Mouse (Mus musculus) forelimb bud, embryonic 11.5 days (tissue): Measurements from ENCODE around the gene B130006D01Rik.

Experiments used
- DNase-seq: peaks from one replicate; pipeline ENCODE4 v3.0.0-alpha.2; 2012; ENCODE audit warnings: low read depth, low spot score

The B130006D01Rik gene

GRCm38 (mm10) chr11:95723287-95723686 lies at the start of gene B130006D01Rik:
TSS of gene B130006D01Rik (plus strand) at chr11:95723587.
- no peak for DNase-seq

- DNase-seq: no peak
These were observed 47.9 kb upstream of the B130006D01Rik start for GRCm38 (mm10) chr11:95675498-95675897.

GRCm38 (mm10) chr11:95676307-95676706 lies 47.1 kb upstream of the B130006D01Rik start:
- peak; percentile 89 for DNase-seq

- DNase-seq: peak; percentile 28
These were observed 45.3 kb upstream of the B130006D01Rik start for GRCm38 (mm10) chr11:95677925-95678701.

GRCm38 (mm10) chr11:95681995-95682601 lies 41.3 kb upstream of the B130006D01Rik start:
- peak; percentile 64 for DNase-seq

- DNase-seq: no peak
These were observed 40.4 kb upstream of the B130006D01Rik start for GRCm38 (mm10) chr11:95682946-95683345.

GRCm38 (mm10) chr11:95686031-95686430 lies 37.4 kb upstream of the B130006D01Rik start:
- peak; percentile 76 for DNase-seq

- no peak for DNase-seq
These were observed 36.2 kb upstream of the B130006D01Rik start for GRCm38 (mm10) chr11:95687084-95687656.

GRCm38 (mm10) chr11:95688515-95688914 lies 34.9 kb upstream of the B130006D01Rik start:
- no peak for DNase-seq

GRCm38 (mm10) chr11:95688981-95689380 lies 34.4 kb upstream of the B130006D01Rik start:
- DNase-seq: no peak

- no peak for DNase-seq
These were observed 33.8 kb upstream of the B130006D01Rik start for GRCm38 (mm10) chr11:95689544-95689943.

GRCm38 (mm10) chr11:95698541-95698940 lies 24.8 kb upstream of the B130006D01Rik start:
- no peak for DNase-seq

GRCm38 (mm10) chr11:95700778-95701739 lies 22.3 kb upstream of the B130006D01Rik start:
- no peak for DNase-seq

- no peak for DNase-seq
These were observed 19.1 kb upstream of the B130006D01Rik start for GRCm38 (mm10) chr11:95704032-95704969.

- no peak for DNase-seq
These were observed 18.4 kb upstream of the B130006D01Rik start for GRCm38 (mm10) chr11:95704970-95705330.

- DNase-seq: no peak
These were observed 13.8 kb upstream of the B130006D01Rik start for GRCm38 (mm10) chr11:95709534-95710040.

GRCm38 (mm10) chr11:95710478-95710877 lies 12.9 kb upstream of the B130006D01Rik start:
- no peak for DNase-seq

GRCm38 (mm10) chr11:95712085-95712562 lies 11.3 kb upstream of the B130006D01Rik start:
- peak; percentile 16 for DNase-seq

- DNase-seq: peak; percentile 94
These were observed 10.7 kb upstream of the B130006D01Rik start, which contains the start of gene Zfp652 for GRCm38 (mm10) chr11:95712563-95713224. TSS of gene Zfp652 (plus strand) at chr11:95712673.
